Mouse (Mus musculus): ENCODE data around the gene Bod1.
A peak's percentile ranks its signal among the peaks of the same experiment; 100 is the strongest.

The Bod1 gene

DNA sequence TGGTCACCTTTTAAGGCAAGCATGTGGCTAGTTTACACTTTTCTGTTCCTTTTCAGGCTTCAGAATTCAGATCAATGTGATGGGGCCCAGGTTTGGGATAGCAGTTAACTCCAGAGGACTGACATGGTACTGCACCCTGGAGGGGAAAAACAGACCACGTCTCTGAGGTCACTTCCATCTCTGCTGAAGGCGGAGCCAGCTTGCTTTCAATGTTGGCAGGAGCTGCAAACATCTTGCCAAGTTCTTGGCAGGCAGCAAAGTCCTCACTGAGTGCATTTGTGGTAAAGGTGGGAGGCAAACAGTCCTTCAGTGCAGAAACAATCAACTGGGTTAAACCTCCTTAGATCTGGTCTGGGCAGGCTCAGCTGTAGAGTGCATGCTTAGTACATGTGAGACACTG, 7.5 kb downstream of the Bod1 start:
- no peak for DNase-seq

GRCm38 (mm10) chr11:31663501-31663900, 8.2 kb downstream of the Bod1 start:
- DNase-seq: no peak

- DNase-seq: no peak
Measured at GRCm38 (mm10) chr11:31662872-31663446, 8.7 kb downstream of the Bod1 start.

GRCm38 (mm10) chr11:31662214-31662613, 9.5 kb downstream of the Bod1 start:
- no peak for DNase-seq

GRCm38 (mm10) chr11:31657806-31658175, 13.9 kb downstream of the Bod1 start:
- no peak for DNase-seq

DNA sequence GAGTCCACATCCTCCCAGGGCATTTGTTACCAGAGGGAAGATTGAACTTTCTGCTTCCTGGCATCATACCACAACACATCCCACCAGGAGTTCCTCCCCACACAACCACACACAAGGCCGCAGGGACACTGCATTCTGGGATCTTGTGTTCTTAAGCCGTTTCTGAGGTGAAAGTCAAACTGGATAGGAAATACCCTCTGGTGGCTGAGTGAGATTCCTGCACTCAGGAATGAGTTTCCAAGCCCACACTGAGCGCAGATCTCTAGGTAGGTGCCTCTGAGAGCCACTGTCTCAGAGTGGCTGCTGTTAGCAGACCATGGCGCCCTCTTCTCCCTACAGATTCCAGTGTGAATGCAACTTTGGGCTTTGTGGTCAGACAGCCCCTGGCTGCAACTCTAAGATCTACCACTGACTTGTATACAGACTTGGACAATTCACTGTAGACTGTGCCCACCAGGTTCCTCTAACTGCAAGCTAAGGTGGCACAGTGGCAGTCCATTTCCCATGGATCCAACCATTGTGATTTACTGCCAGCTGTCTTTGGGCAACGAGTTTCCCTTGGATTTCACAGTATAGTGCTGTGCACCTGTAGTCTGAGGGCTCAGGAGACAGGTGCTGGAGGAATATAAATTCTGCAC, 14.4 kb downstream of the Bod1 start:
- DNase-seq: no peak

- no peak for DNase-seq
Measured at GRCm38 (mm10) chr11:31649507-31649906, 22.2 kb downstream of the Bod1 start.

GRCm38 (mm10) chr11:31647268-31647667, 24.4 kb downstream of the Bod1 start:
- DNase-seq: no peak

DNA sequence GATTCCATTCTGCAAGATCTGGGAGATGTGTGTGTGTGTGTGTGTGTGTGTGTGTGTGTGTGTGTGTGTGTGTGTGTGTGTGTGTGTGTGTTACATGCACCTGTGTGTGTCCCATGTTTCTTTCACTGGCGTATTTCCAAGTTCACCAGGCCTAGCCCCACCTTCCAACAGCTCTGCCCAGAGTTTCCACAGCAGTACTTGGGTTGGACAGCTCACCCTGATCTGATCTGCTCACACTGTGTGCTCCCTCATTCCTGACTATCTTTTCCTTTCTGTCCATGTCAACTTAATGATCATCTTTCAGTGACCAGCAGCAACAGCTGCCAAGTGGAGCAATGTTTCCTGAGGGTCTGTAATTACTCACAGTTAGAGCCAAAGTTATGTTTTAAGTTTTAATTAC, 25.1 kb downstream of the Bod1 start:
- no peak for DNase-seq

DNA sequence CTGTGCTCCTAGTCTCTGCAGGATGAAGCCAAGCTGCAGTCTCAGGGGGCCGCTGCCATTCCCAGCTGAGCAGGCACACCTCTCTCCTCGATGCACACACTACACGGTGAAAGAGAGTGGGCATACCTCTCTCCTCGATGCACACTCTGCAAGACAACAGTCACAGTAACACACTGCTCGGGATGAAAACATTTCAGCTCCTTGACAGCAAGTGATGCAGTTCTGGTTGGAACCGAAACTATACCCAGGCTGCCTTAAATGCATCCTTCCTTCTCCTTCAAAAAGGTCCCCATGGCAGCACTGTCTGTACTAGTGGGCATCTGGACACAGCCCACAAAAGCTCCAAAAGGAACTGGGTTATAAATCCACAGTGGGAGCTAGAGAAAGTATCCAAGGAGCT, 28.6 kb downstream of the Bod1 start:
- DNase-seq: no peak

- DNase-seq: no peak
Measured at GRCm38 (mm10) chr11:31641066-31641810, 30.4 kb downstream of the Bod1 start.

DNA sequence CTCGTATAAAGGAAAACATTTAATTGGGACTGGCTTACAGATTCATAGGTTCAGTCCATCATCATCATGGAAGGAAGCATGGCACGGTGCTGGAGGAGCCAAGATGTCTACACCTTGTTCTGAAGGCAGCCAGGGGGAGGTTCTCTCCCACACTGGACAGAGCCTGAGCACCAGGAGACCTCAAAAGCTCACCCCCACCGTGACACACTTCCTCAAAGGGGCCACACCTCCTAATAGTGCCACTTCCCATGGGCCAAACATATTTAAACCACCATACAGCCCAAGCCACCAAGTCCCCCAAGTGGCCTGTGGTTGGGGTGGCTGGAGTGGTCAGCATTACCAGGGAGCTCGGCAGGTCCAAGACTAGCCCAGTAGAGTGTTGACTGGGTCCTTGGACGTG, 31.5 kb downstream of the Bod1 start:
- no peak for DNase-seq

DNA sequence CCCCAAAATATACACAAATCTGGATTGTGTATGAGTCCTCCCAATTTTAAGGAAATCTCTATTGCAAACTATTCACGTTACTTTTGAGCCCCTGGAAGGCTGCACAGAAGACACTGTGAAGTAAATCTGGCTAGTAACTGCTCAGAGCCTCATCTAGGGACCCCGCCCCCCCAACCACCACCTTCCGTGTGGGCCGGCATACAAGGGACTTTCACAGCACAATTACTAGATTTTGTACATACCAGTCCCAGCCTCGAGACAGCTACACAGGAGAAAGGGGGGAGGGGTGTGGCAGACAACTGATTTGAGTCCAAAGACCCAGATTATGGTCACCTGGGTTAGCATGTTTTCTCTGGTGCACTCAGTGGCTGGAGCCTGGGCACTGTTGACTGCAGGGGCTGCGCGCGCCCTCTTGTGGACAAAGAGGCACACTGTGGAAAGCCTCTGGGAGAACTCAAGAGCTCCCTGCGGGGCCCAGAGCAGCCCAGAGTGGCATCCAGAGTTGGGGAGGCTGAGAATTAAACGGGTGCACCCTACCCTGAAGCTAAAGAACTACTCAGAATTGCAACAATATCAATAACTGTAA, 33.8 kb downstream of the Bod1 start:
- peak; percentile 68 for DNase-seq

DNA sequence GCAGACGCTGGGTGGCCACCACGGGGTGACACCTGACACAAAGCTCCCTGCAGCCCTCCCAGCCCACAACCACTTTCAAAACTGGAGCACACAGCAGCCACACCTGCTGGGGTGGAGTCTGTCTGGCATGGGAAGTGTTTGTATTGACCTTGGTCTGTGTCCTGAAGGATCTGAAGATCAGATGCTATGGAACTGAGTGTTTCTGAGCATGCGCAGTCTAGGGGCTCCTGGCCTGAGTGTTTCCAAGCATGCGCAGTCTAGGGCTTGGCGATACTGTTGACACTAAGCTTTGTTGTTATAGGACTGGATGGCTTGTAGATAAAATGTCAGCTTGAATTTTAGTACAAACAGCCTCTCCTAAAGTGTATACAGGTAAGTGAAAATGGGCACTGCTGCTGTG, 43.0 kb downstream of the Bod1 start:
- DNase-seq: no peak

GRCm38 (mm10) chr11:31620796-31621195, 50.9 kb downstream of the Bod1 start:
- DNase-seq: no peak

DNA sequence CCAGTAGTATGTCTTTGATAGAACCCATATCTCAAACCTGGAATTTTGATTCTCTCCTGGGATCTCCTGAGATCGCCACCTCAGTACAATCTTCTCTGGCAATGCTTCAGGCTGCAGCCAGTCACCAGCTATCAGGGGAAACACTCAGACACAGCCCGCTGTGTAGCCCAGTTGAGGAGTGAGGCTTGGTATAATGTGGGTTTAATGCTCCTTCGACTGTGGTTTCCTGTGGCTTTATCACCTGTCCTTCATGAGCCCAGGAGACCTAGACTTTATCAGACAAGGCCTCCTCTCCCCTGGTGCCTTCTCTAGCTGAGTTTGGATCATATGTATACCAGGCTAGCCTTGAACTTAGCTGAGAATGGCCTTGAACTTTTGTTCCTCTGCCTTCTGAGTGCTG, 53.9 kb downstream of the Bod1 start:
- no peak for DNase-seq

DNA sequence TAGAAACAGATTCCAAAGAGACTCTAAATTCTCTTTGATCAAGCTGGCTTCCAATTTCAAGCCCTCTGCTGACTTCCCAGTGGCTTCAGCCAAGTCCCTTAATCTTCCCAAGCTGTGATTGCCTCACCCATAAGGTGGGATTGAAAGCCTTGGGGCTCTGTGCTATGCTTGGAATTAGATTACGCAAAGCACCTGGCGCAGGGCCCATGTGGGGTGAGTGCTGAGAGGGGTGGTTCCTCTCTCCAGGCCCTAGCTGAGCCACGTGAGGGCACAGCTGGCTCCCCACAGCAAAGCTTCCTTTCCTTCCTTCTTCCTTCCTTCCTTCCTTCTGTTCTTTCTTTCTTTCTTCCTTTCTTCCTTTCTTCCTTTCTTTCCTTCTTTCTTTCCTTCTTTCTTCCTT, 54.4 kb downstream of the Bod1 start:
- no peak for DNase-seq

GRCm38 (mm10) chr11:31616722-31617121, 55.0 kb downstream of the Bod1 start:
- no peak for DNase-seq
